In the genomic region with DNA sequence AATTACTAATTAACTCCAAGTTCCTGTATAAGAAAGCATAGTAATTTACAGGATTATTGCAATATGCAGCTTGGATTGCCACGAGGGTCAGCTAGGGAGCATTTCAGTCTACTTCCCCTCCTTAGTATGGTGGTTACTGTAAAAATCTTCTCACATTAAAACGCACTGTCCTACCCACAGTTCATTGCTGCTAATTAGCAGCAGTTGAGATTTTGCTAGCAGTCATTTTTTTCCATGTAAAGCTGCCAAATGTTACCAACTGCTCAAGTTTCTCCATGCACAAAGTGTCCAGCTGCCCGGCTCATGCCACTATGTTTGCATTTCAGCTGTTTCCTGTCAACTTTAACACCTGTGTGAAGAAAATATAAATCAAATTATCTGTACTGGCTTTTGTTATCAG, we compare ENCODE assay signal across 16 mouse cellular contexts.
"Had no signal": no experiment of that assay in that cellular context is flagged by ENCODE, and none has a peak within 500 bp of the region (broad histone marks: within the 10 kb centered on the region; RNA-seq: fewer than 3 reads in every experiment).

No protein-coding gene starts in this region.

- H3K27ac ChIP-seq: kidney, embryonic 15.5 days; limb, embryonic 12.5 days; limb, embryonic 15.5 days; liver, embryonic 14.5 days; macrophage; midbrain, embryonic 12.5 days had no signal

- H3K9ac ChIP-seq: kidney, embryonic 15.5 days; limb, embryonic 12.5 days; limb, embryonic 15.5 days; liver, embryonic 14.5 days; liver, postnatal 0 days; lung, embryonic 14.5 days; midbrain, embryonic 12.5 days had no signal

- H3K9me3 ChIP-seq: kidney, embryonic 15.5 days; limb, embryonic 12.5 days; limb, embryonic 15.5 days; midbrain, embryonic 12.5 days had no signal

- H3K36me3 ChIP-seq: kidney, embryonic 15.5 days; limb, embryonic 12.5 days; limb, embryonic 15.5 days; midbrain, embryonic 12.5 days had no signal

- DNase-seq: kidney, postnatal 10 days; kidney, postnatal 4 days; left cerebral cortex, postnatal 4 days; liver, postnatal 0 days; lung, embryonic 14.5 days; thymus, adult 18-20 months; thymus, postnatal 36 days had no signal

- H3K4me2 ChIP-seq: kidney, embryonic 15.5 days; limb, embryonic 12.5 days; limb, embryonic 15.5 days; liver, embryonic 11.5 days; lung, embryonic 14.5 days; midbrain, embryonic 12.5 days had no signal

- H3K4me3 ChIP-seq: kidney, embryonic 15.5 days; limb, embryonic 12.5 days; limb, embryonic 15.5 days; midbrain, embryonic 12.5 days had no signal

- H3K4me1 ChIP-seq: kidney, embryonic 15.5 days; limb, embryonic 12.5 days; limb, embryonic 15.5 days; midbrain, embryonic 12.5 days had no signal

- ATAC-seq: liver, postnatal 0 days; lung, postnatal 0 days; midbrain, embryonic 16.5 days had no signal

- H3K27me3 ChIP-seq: kidney, embryonic 15.5 days; limb, embryonic 12.5 days; limb, embryonic 15.5 days; midbrain, embryonic 12.5 days had no signal
